Mouse (Mus musculus) liver, embryonic 15.5 days (tissue): ENCODE measurements at regions not wholly inside any gene's neighbourhood (a gene's known extent, or its start where the extent isn't known, plus 50 kb on each side); places are given as distances from the start of the nearest gene placed in this dataset.

ENCODE experiments used
- ATAC-seq: fragments of 200-750 bp; cut with Nextera tagmentation; 2 replicates; pipeline ENCODE4 v1.8.0; 2017; ENCODE audit warnings: moderate number of reproducible peaks, mild to moderate bottlenecking, moderate library complexity; ENCODE audit not compliant: insufficient read depth
- H3K27ac ChIP-seq: fragments of 300-500 bp; sonication (generic); replicated peaks from 2 replicates; pipeline ENCODE4 v1.5.1; 2015; ENCODE audit warnings: mild to moderate bottlenecking, inconsistent platforms
- H3K27me3 ChIP-seq: fragments of 300-500 bp; sonication (generic); 2 replicates; pipeline ENCODE4 v1.6.1; 2015; ENCODE audit warnings: mild to moderate bottlenecking, inconsistent platforms
- H3K36me3 ChIP-seq: fragments of 300-500 bp; sonication (generic); replicated peaks from 2 replicates; pipeline ENCODE4 v1.6.1; 2015; ENCODE audit warnings: moderate library complexity, mild to moderate bottlenecking, inconsistent platforms
- H3K4me1 ChIP-seq: fragments of 300-500 bp; sonication (generic); replicated peaks from 2 replicates; pipeline ENCODE4 v1.6.1; 2015; ENCODE audit warnings: inconsistent platforms
- H3K4me2 ChIP-seq: fragments of 300-500 bp; sonication (generic); 2 replicates; pipeline ENCODE4 v1.6.1; 2015; ENCODE audit warnings: moderate library complexity, mild to moderate bottlenecking, inconsistent platforms
- H3K4me3 ChIP-seq: fragments of 300-500 bp; sonication (generic); replicated peaks from 2 replicates; pipeline ENCODE4 v1.5.1; 2015; ENCODE audit warnings: mild to moderate bottlenecking, inconsistent platforms
- H3K9ac ChIP-seq: fragments of 300-500 bp; sonication (generic); 2 replicates; pipeline ENCODE4 v1.6.1; 2015; ENCODE audit warnings: moderate library complexity, mild to moderate bottlenecking, inconsistent platforms
- H3K9me3 ChIP-seq: fragments of 300-500 bp; sonication (generic); replicated peaks from 2 replicates; pipeline ENCODE4 v1.6.1; 2016; ENCODE audit warnings: inconsistent platforms
- whole genome bisulfite sequencing: fragments of 180-500 bp; shearing (Covaris S2); methylation state at CpG from one replicate; pipeline ENCODE4 v1.1.7; 2015; ENCODE audit warnings: mixed read lengths; ENCODE audit not compliant: insufficient replicate concordance; 5-methylcytosine and 5-hydroxymethylcytosine counted together

- ATAC-seq, result no peak
- no peak overlapping the region for H3K4me3 ChIP-seq
- H3K36me3 ChIP-seq, result no peaks in the 10 kb centered on the region
- H3K9me3 ChIP-seq, result no peaks in the 10 kb centered on the region
- no peak overlapping the region for H3K4me2 ChIP-seq
- no peaks in the 10 kb centered on the region for H3K4me1 ChIP-seq
- no peak overlapping the region for H3K9ac ChIP-seq
- no peaks in the 10 kb centered on the region for H3K27me3 ChIP-seq
- WGBS, result 57% methylated on average over 2 of the region's 2 CpGs
- no peak overlapping the region for H3K27ac ChIP-seq
These were observed 339.0 kb downstream of the Gm11361 start for GRCm38 (mm10) chr13:28596367-28596766.

GRCm38 (mm10) chr13:28592176-28592575, 334.8 kb downstream of the Gm11361 start:
- no peak overlapping the region for H3K27ac ChIP-seq
- no peaks in the 10 kb centered on the region for H3K36me3 ChIP-seq
- H3K4me1 ChIP-seq, result no peaks in the 10 kb centered on the region
- H3K27me3 ChIP-seq, result no peaks in the 10 kb centered on the region
- no peak overlapping the region for H3K4me3 ChIP-seq
- 86% methylated on average over 1 of the region's 1 CpGs for WGBS
- no peak for ATAC-seq
- H3K9me3 ChIP-seq, result no peaks in the 10 kb centered on the region
- H3K9ac ChIP-seq, result no peak overlapping the region
- H3K4me2 ChIP-seq, result no peak overlapping the region

- Histone ChIP-seq H3K36me3 (no peaks in the 10 kb centered on the region), H3K4me2 (no peak overlapping the region), H3K4me3 (no peak overlapping the region), H3K9ac (no peak overlapping the region), H3K27me3 (no peaks in the 10 kb centered on the region), H3K4me1 (no peaks in the 10 kb centered on the region), H3K27ac (no peak overlapping the region), H3K9me3 (no peaks in the 10 kb centered on the region)
- no peak for ATAC-seq
- 62% methylated on average over 5 of the region's 5 CpGs for WGBS
These were observed 330.6 kb downstream of the Gm11361 start for GRCm38 (mm10) chr13:28587977-28588376.

GRCm38 (mm10) chr13:28586693-28587092, 329.4 kb downstream of the Gm11361 start:
- H3K36me3 ChIP-seq, result no peaks in the 10 kb centered on the region
- no peak overlapping the region for H3K4me3 ChIP-seq
- 79% methylated on average over 7 of the region's 7 CpGs for WGBS
- ATAC-seq, result no peak
- no peaks in the 10 kb centered on the region for H3K27me3 ChIP-seq
- no peaks in the 10 kb centered on the region for H3K9me3 ChIP-seq
- H3K4me1 ChIP-seq, result no peaks in the 10 kb centered on the region
- H3K4me2 ChIP-seq, result no peak overlapping the region
- H3K27ac ChIP-seq, result no peak overlapping the region
- H3K9ac ChIP-seq, result no peak overlapping the region

- ATAC-seq, result no peak
- H3K9me3 ChIP-seq, result no peaks in the 10 kb centered on the region
- no peak overlapping the region for H3K4me3 ChIP-seq
- H3K4me2 ChIP-seq, result no peak overlapping the region
- 69% methylated on average over 2 of the region's 2 CpGs for WGBS
- no peaks in the 10 kb centered on the region for H3K4me1 ChIP-seq
- no peak overlapping the region for H3K9ac ChIP-seq
- H3K36me3 ChIP-seq, result no peaks in the 10 kb centered on the region
- H3K27ac ChIP-seq, result no peak overlapping the region
- no peaks in the 10 kb centered on the region for H3K27me3 ChIP-seq
These were observed 328.8 kb downstream of the Gm11361 start for GRCm38 (mm10) chr13:28586140-28586539.

GRCm38 (mm10) chr13:28583617-28584016, 326.3 kb downstream of the Gm11361 start:
- no peak overlapping the region for H3K4me2 ChIP-seq
- no peak for ATAC-seq
- H3K36me3 ChIP-seq, result no peaks in the 10 kb centered on the region
- no peaks in the 10 kb centered on the region for H3K9me3 ChIP-seq
- H3K27me3 ChIP-seq, result no peaks in the 10 kb centered on the region
- no peaks in the 10 kb centered on the region for H3K4me1 ChIP-seq
- H3K9ac ChIP-seq, result no peak overlapping the region
- no peak overlapping the region for H3K27ac ChIP-seq
- 65% methylated on average over 5 of the region's 5 CpGs for WGBS
- H3K4me3 ChIP-seq, result no peak overlapping the region

GRCm38 (mm10) chr13:28575202-28575851, 318.0 kb downstream of the Gm11361 start:
- Histone ChIP-seq H3K27me3 (no peaks in the 10 kb centered on the region), H3K4me3 (no peak overlapping the region), H3K9ac (no peak overlapping the region), H3K4me1 (peaks cover 9% of the 10 kb centered on the region; the same call in 1 of the 2 replicates), H3K36me3 (no peaks in the 10 kb centered on the region), H3K4me2 (no peak overlapping the region), H3K27ac (no peak overlapping the region), H3K9me3 (no peaks in the 10 kb centered on the region)
- no peak for ATAC-seq
- WGBS, result 40% methylated on average over 9 of the region's 9 CpGs

GRCm38 (mm10) chr13:28573364-28573763, 316.0 kb downstream of the Gm11361 start:
- Histone ChIP-seq H3K4me2 (no peak overlapping the region), H3K9me3 (no peaks in the 10 kb centered on the region), H3K4me3 (no peak overlapping the region), H3K4me1 (peaks cover 9% of the 10 kb centered on the region; the same call in 1 of the 2 replicates), H3K9ac (no peak overlapping the region), H3K27ac (no peak overlapping the region), H3K36me3 (no peaks in the 10 kb centered on the region), H3K27me3 (no peaks in the 10 kb centered on the region)
- 94% methylated on average over 1 of the region's 1 CpGs for WGBS
- no peak for ATAC-seq

GRCm38 (mm10) chr13:28572448-28572847, 315.1 kb downstream of the Gm11361 start:
- Histone ChIP-seq H3K4me3 (no peak overlapping the region), H3K4me1 (peaks cover 9% of the 10 kb centered on the region; the same call in 1 of the 2 replicates), H3K27me3 (no peaks in the 10 kb centered on the region), H3K4me2 (no peak overlapping the region), H3K27ac (no peak overlapping the region), H3K9me3 (no peaks in the 10 kb centered on the region), H3K36me3 (no peaks in the 10 kb centered on the region), H3K9ac (no peak overlapping the region)
- ATAC-seq, result peak; percentile 37; the same call in 1 of the 2 replicates
- WGBS, result 33% methylated on average over 1 of the region's 1 CpGs

GRCm38 (mm10) chr13:28571716-28572115, 314.4 kb downstream of the Gm11361 start:
- no peak for ATAC-seq

GRCm38 (mm10) chr13:28563585-28563984, 306.3 kb downstream of the Gm11361 start:
- H3K4me1 ChIP-seq, result no peaks in the 10 kb centered on the region
- ATAC-seq, result no peak
- H3K9ac ChIP-seq, result no peak overlapping the region
- WGBS, result 67% methylated on average over 2 of the region's 2 CpGs
- H3K4me3 ChIP-seq, result no peak overlapping the region
- no peaks in the 10 kb centered on the region for H3K9me3 ChIP-seq
- H3K36me3 ChIP-seq, result no peaks in the 10 kb centered on the region
- no peaks in the 10 kb centered on the region for H3K27me3 ChIP-seq
- no peak overlapping the region for H3K4me2 ChIP-seq
- H3K27ac ChIP-seq, result no peak overlapping the region

More at GRCm38 (mm10) chr13:28571716-28572115, 314.4 kb downstream of the Gm11361 start:
- H3K27me3 ChIP-seq, result no peaks in the 10 kb centered on the region
- no peak overlapping the region for H3K27ac ChIP-seq
- peaks cover 9% of the 10 kb centered on the region; the same call in 1 of the 2 replicates for H3K4me1 ChIP-seq
- 51% methylated on average over 5 of the region's 5 CpGs for WGBS
- H3K9ac ChIP-seq, result no peak overlapping the region
- no peak overlapping the region for H3K4me3 ChIP-seq
- H3K4me2 ChIP-seq, result no peak overlapping the region
- no peaks in the 10 kb centered on the region for H3K36me3 ChIP-seq
- H3K9me3 ChIP-seq, result no peaks in the 10 kb centered on the region

GRCm38 (mm10) chr13:28560081-28560480, 302.8 kb downstream of the Gm11361 start:
- Histone ChIP-seq H3K27ac (no peak overlapping the region), H3K4me2 (no peak overlapping the region), H3K36me3 (no peaks in the 10 kb centered on the region), H3K4me3 (no peak overlapping the region), H3K9ac (no peak overlapping the region), H3K9me3 (no peaks in the 10 kb centered on the region), H3K4me1 (peaks cover 22% of the 10 kb centered on the region), H3K27me3 (no peaks in the 10 kb centered on the region)
- WGBS, result 52% methylated on average over 2 of the region's 2 CpGs
- no peak for ATAC-seq
